Mouse (Mus musculus) liver, adult 10 weeks (tissue): ENCODE results near the gene Pygm. TPM values are rescaled to one million over a fixed set of nuclear protein-coding genes. Genes with fewer than 3 reads are reported as not detected.

Source experiments
- polyA plus RNA-seq: library from polyadenylated mRNA; stranded (reverse); fragments of 350-450 nt; fragmentation: Illumina TruSeq; extraction: RNeasy Lipid Tissue Mini Kit (QIAGEN cat#74804); gene quantifications from one replicate; pipeline ENCODE4 v1.2.3, GENCODE M21; 2014; ENCODE audit warnings: low read depth, low replicate concordance

Pygm gene
- not detected for polyA plus RNA-seq

DNA sequence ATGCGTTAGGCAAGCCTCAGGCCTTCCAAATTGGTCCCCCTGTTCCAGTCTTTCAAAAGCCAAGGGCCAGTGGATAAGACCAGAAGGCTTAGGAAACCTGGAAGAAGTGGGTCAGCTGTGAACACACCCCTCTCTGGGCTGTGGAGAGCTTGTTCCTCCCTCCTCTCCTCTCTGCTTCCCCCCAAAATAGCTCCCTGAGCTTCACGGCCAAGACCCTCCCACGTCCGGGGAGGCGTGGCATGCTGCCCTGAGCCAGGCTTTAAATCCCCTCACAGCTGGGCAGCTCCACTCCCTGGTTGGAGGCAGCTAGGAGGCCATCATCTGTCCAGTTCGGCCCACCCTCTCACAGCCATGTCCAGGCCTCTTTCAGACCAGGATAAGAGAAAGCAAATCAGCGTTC is at the start of gene Pygm:
TSS of gene Pygm (plus strand) at position 272 of the 400 bp plus-strand sequence.

DNA sequence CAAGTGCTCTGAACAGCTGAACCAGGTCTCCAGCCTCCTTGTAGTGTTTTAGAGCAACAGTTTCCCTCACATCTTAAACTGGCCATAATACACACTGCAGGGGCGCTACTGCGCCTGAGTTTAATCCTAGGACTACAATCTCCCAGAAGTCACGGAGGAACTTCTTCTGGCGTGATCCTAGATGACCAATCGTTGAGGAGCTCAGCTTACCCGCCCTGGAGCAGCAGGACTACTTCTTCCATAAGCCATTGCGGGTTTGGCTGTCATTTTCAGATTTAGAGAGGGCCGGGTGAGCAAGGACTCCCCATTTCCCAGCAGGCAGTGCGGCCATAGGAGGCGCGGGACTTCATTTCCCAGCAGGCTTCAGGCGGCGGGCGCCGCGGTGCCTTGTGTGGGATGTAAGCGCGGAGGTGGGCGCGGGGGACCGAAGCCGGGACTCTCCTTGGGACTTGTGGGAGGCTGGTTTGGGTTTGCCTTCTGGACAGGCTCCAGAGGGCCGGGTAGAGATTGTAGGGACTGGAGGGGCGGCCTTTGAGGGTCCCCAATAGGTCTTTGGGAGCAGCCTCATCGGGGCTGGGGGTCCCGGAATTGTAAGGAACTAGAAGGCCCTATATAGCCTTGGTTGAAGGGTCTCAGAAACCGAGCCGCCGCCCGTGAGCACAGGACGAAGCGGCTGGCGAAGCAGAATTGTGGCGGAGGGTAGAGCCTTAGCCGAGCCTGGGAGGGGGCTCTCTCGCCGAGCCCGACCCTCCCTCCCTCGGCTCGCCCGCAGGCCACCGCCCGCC is 49.3 kb upstream of the Pygm start, which contains the start of gene Men1:
TSS of gene Men1 (plus strand) at position 307 of the 785 bp plus-strand sequence.

DNA sequence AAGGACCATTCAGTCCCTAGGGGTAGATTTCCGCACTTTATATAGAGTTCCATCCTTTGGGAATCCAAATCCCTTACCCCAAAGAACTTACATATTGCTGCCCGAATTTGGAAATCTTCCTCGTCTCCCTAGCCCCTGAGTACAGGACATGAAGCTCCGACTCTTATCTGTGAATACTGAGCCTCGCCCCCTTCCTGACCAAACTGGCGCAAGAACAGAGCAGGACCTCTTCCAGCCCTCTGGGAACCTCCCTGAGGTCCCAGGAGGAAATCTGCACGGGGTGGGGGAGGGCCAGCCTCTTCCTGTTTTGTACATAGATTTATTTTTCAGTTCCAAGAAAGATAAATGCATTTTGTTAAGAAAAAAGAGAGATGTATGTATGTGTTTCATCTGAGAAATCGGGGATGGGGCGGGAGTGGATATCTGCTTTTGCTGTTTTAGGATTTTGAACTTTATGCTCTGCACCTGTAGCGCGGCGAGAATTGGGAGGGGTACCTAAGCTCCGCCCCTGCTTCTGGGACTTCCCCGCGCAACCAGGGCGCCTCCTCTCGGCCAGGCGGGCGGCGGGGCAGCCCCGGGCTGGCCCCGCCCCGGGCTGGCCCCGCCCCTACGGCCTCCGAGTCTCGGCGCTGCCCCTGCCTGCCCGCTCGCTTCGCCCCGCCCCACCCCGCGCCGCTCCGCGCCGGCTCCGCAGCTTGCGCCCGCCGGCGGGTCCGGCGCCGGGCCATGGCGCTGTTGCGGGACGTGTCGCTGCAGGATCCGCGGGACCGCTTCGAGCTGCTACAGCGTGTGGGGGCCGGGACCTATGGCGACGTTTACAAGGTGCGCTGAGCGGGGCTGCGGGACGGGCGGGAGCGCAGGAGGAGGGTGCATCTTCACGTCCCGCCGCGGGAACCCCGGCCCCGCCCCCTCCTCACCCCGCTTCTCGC is 43.4 kb upstream of the Pygm start, which contains the start of gene Map4k2:
TSS of gene Map4k2 (plus strand) at position 612 of the 929 bp plus-strand sequence.

DNA sequence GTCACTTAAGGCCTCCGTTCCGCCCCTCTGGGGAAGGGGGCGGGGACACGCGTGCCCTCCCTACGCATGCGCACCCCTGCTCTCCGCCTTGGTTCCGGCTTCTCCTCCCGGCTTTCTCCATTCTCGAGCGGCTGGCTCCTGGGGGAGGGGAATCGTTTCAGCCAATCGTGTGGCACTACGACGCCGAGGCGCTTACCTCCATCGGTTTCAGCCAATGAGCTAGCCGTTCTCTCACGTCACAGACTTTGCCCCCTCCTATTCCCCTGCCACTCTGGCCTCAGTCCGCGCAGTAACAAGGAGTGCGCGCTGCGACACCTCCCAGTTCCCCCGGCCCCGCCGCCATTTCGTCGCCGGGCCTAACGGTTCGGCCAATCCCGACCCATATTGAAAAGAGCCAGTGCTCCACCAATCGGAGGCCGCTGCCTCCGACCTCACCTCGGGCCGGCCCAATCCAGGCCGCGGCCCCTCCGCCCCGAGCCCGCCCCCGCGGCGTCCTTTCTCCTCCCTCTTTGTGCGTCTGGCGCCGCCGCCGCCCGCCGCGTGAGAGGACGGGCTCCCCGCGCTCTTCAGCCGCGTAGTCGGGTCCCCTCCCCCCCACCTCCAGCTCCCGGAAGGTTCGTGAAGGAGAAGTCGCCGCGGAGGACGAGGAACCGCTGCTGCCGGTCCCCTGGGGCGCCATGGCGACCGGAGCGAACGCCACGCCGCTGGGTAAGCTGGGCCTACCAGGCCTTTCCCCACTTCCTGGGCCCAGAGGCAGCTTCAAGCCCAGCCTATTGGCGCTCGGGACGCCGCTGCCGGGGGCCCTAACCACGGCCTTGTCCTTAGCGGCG is 20.6 kb upstream of the Pygm start, which contains the start of gene Sf1:
TSS of gene Sf1 (plus strand) at position 280 of the 830 bp plus-strand sequence.

DNA sequence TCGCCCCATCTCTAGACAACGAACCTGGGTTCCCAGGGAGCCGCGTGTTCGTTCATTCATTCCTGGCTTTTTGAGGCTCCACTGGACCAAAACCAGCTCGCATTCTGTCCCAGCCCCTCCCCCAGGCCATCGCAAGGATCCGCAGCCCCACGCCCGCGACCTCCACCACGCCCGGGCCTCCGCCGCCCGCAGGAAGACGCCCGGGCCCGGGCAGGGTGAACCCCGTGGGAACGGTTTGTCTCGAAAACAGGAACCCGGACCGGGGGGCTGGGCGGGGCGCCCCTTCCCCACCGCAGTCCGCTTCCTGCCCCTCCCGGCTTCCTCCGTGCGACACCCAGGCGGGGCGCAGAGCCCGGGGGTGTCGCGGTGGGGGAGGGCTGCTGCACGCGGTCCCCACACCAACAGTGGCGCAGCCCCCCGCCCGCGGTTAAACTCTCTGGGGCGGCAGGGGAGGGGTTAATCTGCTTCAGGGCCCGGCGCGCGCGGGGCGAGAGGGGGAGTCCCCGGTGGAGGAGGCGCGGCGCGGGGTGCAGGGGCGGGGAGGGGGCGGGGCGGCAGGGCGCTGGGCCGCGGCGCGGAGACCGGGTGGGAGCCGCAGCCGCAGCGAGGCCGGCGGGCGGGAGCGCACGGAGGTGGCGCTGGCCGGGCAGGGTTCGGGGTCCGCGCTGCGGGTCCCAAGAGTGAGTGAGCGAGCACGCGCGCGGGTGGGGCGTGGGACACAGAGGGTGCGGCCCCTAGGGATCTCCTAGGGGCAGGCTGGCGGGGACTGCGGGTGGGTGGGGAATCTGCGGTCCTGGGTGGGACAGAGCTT is 15.3 kb downstream of the Pygm start, which contains the start of gene Rasgrp2:
TSS of gene Rasgrp2 (plus strand) at position 56 of the 811 bp plus-strand sequence.

DNA sequence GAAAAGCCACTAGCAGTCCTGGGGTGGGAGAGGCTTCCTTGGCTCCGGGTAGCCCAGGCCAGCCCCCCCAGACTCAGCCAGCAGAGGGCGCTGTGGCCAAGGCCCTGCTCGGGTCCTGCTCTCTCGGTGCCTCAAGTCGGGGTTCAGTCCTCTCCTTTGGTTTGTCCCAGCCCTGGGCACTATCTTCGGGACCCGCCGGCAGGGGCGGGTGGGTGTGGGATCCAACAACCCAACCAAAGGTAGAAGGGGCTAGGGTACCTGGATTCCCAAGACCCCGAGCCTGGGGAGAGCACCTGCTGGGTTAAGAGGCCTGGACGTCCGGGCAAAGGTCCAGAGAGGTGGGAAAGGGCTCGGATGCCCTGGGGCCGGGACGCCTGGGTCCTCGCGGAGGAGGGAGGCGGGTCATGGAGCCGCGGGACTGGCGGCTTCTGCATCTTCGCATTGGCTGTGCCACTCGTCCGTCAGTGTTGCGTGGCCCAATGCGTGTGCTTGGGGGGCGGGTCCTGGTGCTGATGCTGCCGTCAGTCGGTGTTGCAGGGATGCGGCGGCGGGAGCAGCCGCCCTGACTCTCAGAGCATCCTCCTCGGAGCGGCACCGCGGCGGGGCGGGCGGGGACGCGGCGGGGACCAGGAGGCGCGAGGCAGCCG is 34.2 kb downstream of the Pygm start, which contains the start of gene Nrxn2:
TSS of gene Nrxn2 (plus strand) at position 499 of the 647 bp plus-strand sequence.

Other genes starting within 250 kb of the Pygm start
- gene Batf2, start 243.4 kb upstream of the Pygm start, polyA plus RNA-seq = not detected
- gene Arl2, start 242.9 kb upstream of the Pygm start, polyA plus RNA-seq = 0.98 TPM
- gene Majin, start 200.0 kb upstream of the Pygm start, polyA plus RNA-seq = not detected
- not detected for gene Gpha2, start 158.0 kb upstream of the Pygm start, polyA plus RNA-seq
- gene Ppp2r5b, start 148.5 kb upstream of the Pygm start, polyA plus RNA-seq = 0.93 TPM
- 0.79 TPM for gene Atg2a, start 142.7 kb upstream of the Pygm start, polyA plus RNA-seq
- 4.2 TPM for gene Ehd1, start 107.7 kb upstream of the Pygm start, polyA plus RNA-seq
- 0.82 TPM for gene Cdc42bpg, start 77.9 kb upstream of the Pygm start, polyA plus RNA-seq
- 3.5 TPM for gene Men1, start 49.4 kb upstream of the Pygm start, polyA plus RNA-seq
- gene Map4k2, start 43.3 kb upstream of the Pygm start, polyA plus RNA-seq = 3.2 TPM
- 59.9 TPM for gene Sf1, start 20.7 kb upstream of the Pygm start, polyA plus RNA-seq
- 6.7 TPM for gene Rasgrp2, start 14.9 kb downstream of the Pygm start, polyA plus RNA-seq
- gene Nrxn2, start 34.3 kb downstream of the Pygm start, polyA plus RNA-seq = not detected
- not detected for gene Slc22a12, start 158.6 kb downstream of the Pygm start, polyA plus RNA-seq